Mouse (Mus musculus) forebrain, postnatal 0 days (tissue): ENCODE data around the gene Ier5l. TPM values are rescaled to one million over a fixed set of nuclear protein-coding genes. Genes with fewer than 3 reads are reported as not detected.

ENCODE experiments used
- ATAC-seq: fragments of 200-750 bp; cut with Nextera tagmentation; 2 replicates; pipeline ENCODE4 v1.8.0; 2017; ENCODE audit warnings: mild to moderate bottlenecking, moderate library complexity
- DNase-seq: peaks from one replicate; pipeline ENCODE4 v3.0.0-alpha.2; 2015
- H3K27ac ChIP-seq: fragments of 300-500 bp; sonication (generic); 2 replicates; pipeline ENCODE4 v1.5.1; 2014; ENCODE audit warnings: low read depth, mild to moderate bottlenecking, antibody characterized with exemption, low read length, moderate library complexity, mixed read lengths
- H3K27me3 ChIP-seq: fragments of 300-500 bp; sonication (generic); 2 replicates; pipeline ENCODE4 v1.6.1; 2014; ENCODE audit warnings: mild to moderate bottlenecking, low read length, mixed read lengths; ENCODE audit not compliant: insufficient read depth
- H3K36me3 ChIP-seq: fragments of 300-500 bp; sonication (generic); 2 replicates; pipeline ENCODE4 v1.6.1; 2014; ENCODE audit warnings: mild to moderate bottlenecking, moderate library complexity; ENCODE audit not compliant: insufficient read depth
- H3K4me1 ChIP-seq: fragments of 300-500 bp; sonication (generic); 2 replicates; pipeline ENCODE4 v1.6.1; 2014; ENCODE audit warnings: antibody characterized with exemption; ENCODE audit not compliant: insufficient read depth
- H3K4me2 ChIP-seq: fragments of 300-500 bp; sonication (generic); 2 replicates; pipeline ENCODE4 v1.6.1; 2014; ENCODE audit warnings: low read depth, mild to moderate bottlenecking, moderate library complexity
- H3K4me3 ChIP-seq: fragments of 300-500 bp; sonication (generic); 2 replicates; pipeline ENCODE4 v1.5.1; 2014; ENCODE audit warnings: low read depth, low read length, mixed read lengths
- H3K9ac ChIP-seq: fragments of 300-500 bp; sonication (generic); 2 replicates; pipeline ENCODE4 v1.6.1; 2014; ENCODE audit warnings: mild to moderate bottlenecking
- H3K9me3 ChIP-seq: fragments of 300-500 bp; sonication (generic); 2 replicates; pipeline ENCODE4 v1.6.1; 2016; ENCODE audit warnings: low read length
- CTCF ChIP-seq: sonication (generic); IDR thresholded peaks from 2 replicates; pipeline ENCODE4 v1.5.1; 2016; ENCODE audit warnings: antibody characterized with exemption, control low read depth, low read depth
- WGBS: fragments of 180-500 bp; shearing (Covaris S2); extraction: QIAGEN DNeasy Blood & Tissue Kit; methylation state at CpG from one replicate; pipeline ENCODE4 v1.1.7; 2014; 5-methylcytosine and 5-hydroxymethylcytosine counted together
- polyA plus RNA-seq: library from polyadenylated mRNA; unstranded; fragments of >200 nt; fragmentation: Nextera tagmentation; extraction: Ambion mirVana; gene quantifications from 2 replicates; pipeline ENCODE4 v1.2.1, GENCODE M21; 2015
- total RNA-seq: library from RNA; depleted of rRNA; stranded (reverse); fragments of >200 nt; gene quantifications from 2 replicates; pipeline ENCODE4 v1.2.3, GENCODE M21; 2014

The Ier5l gene
- total and polyA plus RNA-seq, 2 experiments from 2014 or later = 4.0 to 17.7 TPM

DNA sequence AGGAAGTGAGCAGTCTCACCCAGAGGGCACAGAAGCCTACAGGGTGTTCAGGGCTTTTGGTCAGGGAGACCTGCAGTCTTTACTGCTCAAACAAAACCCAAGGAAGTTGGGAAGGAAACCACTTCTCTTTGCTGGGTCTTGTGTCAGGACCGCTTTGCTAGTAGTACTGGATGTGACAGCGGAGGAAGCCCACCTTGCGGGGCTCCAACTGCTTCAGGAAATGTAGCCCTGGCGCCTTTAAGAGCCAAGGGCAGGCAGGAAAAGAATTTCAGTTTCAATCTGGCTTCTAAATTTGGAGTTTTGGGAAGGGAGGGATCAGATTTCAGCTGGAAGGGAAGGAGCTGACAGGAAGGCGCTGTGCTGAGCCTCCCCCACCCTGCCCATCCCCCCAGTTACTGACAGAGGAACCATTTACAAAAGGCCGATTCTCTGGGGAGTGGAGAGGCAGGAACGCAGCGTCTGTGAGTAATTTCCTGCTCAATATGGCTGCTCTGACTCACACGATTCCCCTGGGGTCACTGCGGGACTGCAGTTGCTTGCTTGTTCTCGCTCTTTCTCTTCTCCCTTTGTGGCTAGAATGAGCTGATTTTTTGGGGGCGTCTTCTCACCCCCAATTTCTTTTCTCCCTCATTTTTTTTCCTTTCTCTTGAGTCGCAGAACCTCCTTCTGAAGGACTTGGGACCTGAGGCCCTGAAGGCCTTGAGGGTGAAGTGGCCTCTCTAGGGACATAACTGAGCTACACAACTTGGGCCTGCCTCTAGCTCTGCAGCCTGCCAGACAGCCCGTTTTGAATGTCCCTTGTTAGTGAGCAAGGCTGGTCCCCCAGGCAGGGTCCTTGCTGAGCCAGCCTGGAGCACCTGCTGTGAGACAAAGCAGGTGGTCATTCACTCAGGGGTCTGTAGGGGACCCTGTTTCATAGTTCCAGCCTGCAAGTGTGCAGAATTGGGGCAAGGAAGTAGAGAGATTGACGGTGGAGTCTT, 32.2 kb downstream of the Ier5l start:
- WGBS = 6% methylated on average over 15 of the region's 15 CpGs
- Histone ChIP-seq H3K36me3 (peaks cover 66% of the 10 kb centered on the region), H3K9ac (peak overlapping the region; percentile 34), H3K4me1 (peaks cover 19% of the 10 kb centered on the region), H3K27ac (peak overlapping the region; percentile 90), H3K27me3 (no peaks in the 10 kb centered on the region), H3K9me3 (no peaks in the 10 kb centered on the region), H3K4me2 (peak overlapping the region; percentile 39), H3K4me3 (peak overlapping the region; percentile 11; the same call in 1 of the 2 replicates)
- DNase-seq (peak; percentile 89), ATAC-seq (peak; percentile 90)
- no peak for TF ChIP-seq CTCF

DNA sequence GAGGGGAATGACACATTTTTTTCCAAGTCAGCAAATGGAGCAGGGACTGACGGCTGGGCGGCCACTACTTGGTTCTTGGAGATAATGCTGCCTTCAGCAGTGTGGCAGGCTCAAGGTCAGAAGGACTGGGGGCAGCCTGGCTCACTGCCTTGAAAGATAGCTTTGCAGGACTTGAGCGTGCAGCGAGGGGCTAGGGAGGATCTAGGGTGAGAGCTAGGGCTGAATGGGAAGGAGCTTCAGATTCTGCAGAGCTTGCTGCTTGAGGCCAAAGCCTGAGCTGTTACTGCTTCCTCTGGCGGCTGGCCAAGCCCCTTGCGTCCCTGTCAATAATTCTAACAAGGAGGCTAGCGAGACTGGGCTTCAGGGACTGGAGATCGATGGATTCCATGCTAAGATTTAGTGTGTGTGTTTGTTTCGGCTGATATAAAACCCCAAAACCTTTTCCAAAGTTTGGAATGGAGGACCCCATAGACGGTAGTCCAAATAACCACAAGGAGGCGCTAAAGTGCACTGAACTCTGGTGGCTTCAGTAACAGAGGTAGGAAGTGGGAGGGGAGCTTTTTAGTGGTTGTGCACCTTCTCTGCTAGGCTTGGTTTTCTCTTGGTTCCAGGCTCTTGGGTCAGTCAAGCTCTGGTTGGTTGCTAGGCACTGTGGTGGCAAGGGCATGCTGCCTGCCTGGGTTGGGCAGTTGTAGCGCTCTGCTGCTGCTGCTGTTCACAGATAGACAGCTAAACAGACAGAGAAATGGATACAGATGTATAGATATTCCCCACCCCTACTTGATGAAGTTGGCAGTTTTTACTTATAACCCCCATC, 33.1 kb downstream of the Ier5l start:
- 15% methylated on average over 12 of the region's 12 CpGs for WGBS
- DNase-seq (peak; percentile 89), ATAC-seq (peak; percentile 71)
- TF ChIP-seq CTCF = peak; percentile 88
- Histone ChIP-seq H3K9ac (peak overlapping the region; percentile 34; the same call in 1 of the 2 replicates), H3K36me3 (peaks cover 58% of the 10 kb centered on the region), H3K9me3 (no peaks in the 10 kb centered on the region), H3K4me1 (peaks cover 19% of the 10 kb centered on the region), H3K27me3 (no peaks in the 10 kb centered on the region), H3K27ac (peak overlapping the region; percentile 90), H3K4me2 (peak overlapping the region; percentile 39; the same call in 1 of the 2 replicates), H3K4me3 (no peak overlapping the region)

DNA sequence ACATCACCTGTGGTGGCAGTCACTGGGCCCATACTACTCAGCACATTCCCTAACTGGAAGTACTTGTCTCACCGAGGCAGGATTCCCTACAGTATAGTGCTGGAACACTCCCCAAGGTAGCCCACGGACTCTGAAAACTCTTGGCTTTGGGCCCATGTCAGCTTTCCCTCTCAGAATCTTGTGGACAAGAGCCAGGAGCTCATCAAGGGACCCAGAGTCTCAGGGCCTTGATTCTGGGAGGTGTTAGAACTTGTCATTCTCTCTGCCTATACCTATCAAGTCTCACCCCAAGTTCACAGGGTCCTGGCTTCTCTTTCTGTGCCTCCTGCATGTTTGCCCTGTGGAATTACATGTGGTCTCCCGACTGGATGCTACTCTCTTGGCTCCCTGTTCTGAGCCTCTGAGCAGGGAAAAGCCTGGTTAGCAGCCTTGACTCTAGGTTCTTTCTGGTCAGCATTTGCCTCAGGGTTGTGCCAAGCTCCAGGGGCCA, 33.8 kb downstream of the Ier5l start:
- Histone ChIP-seq H3K27ac (peak overlapping the region; percentile 90; the same call in 1 of the 2 replicates), H3K4me3 (no peak overlapping the region), H3K9ac (no peak overlapping the region), H3K4me1 (peaks cover 19% of the 10 kb centered on the region), H3K27me3 (no peaks in the 10 kb centered on the region), H3K4me2 (no peak overlapping the region), H3K9me3 (no peaks in the 10 kb centered on the region), H3K36me3 (peaks cover 53% of the 10 kb centered on the region)
- WGBS = 35% methylated on average over 3 of the region's 3 CpGs
- DNase-seq = no peak
- no peak for ATAC-seq
- no peak for TF ChIP-seq CTCF

DNA sequence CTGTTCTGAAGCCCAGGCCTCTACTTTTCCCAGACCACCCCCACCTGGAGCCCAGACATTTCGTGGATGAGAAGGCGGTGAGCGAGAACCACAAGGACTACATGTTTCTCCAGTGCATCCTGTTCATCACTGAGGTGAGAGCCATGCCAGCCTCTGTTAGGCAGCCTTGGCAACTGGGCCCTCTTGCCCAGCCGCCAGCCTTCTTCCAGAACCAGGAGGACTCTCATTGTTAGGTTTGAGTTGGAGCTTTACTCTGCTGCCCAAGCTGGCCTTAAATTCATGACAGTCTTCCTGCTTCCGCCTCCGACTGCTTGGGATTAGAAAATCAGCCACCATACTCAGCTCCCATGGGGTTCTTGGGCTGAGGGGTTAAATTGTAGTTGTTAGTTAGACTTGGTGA, 34.4 kb downstream of the Ier5l start:
- no peak for TF ChIP-seq CTCF
- Histone ChIP-seq H3K9ac (no peak overlapping the region), H3K4me3 (no peak overlapping the region), H3K27me3 (no peaks in the 10 kb centered on the region), H3K4me1 (peaks cover 19% of the 10 kb centered on the region), H3K27ac (no peak overlapping the region), H3K9me3 (no peaks in the 10 kb centered on the region), H3K4me2 (no peak overlapping the region), H3K36me3 (peaks cover 48% of the 10 kb centered on the region)
- no peak for DNase-seq
- WGBS = 90% methylated on average over 6 of the region's 6 CpGs
- ATAC-seq = no peak

DNA sequence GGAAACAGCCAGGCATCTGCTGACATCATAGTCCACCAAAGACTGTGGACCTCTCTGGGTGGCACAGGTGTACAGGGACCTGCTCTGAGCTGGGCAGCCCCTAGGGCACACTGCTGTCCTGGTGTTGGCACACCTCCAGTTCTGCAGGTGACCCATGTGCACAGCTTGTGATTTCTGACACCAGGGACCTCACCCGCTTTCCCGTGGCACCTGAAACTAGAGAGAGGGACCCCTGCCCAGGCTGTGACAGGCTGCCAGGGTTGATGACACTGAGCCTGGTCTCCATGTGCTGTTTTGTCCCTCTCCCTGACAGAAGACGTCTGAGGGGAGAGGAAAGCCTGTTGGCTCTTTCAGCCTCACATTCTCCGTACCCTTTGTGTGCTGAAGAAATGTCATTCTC, 36.2 kb downstream of the Ier5l start:
- ATAC-seq (no peak), DNase-seq (no peak)
- peaks cover 48% of the 10 kb centered on the region for H3K36me3 ChIP-seq
- H3K9me3 ChIP-seq = no peaks in the 10 kb centered on the region
- no peak overlapping the region for H3K4me3 ChIP-seq
- no peak overlapping the region for H3K27ac ChIP-seq
- 87% methylated on average over 4 of the region's 4 CpGs for WGBS
- H3K9ac ChIP-seq = no peak overlapping the region
- no peak overlapping the region for H3K4me2 ChIP-seq
- no peak for TF ChIP-seq CTCF
- H3K4me1 ChIP-seq = peaks cover 15% of the 10 kb centered on the region
- no peaks in the 10 kb centered on the region for H3K27me3 ChIP-seq

DNA sequence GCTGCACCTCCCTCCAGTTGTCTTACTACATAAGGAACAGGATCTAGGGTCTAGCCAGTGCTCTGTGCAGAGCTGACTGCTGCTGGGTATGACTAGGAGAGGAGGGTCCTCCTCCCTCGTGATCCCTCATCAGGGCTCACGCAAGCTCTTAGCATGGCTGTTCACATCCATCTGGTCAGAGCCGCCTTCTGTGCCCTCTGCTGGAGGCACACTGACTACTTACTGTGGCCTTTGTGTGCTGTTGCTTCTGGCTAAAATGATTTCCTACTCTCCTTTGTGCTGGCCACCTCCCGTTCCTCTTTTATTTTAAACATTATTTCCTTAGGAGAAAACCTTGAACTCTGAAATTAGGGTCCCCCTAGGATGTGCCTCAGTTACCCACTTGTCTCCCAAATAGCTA, 37.2 kb downstream of the Ier5l start:
- Histone ChIP-seq H3K4me2 (no peak overlapping the region), H3K4me1 (peaks cover 5% of the 10 kb centered on the region), H3K36me3 (peaks cover 56% of the 10 kb centered on the region), H3K4me3 (no peak overlapping the region), H3K9ac (no peak overlapping the region), H3K9me3 (no peaks in the 10 kb centered on the region), H3K27me3 (no peaks in the 10 kb centered on the region), H3K27ac (no peak overlapping the region)
- 82% methylated on average over 4 of the region's 4 CpGs for WGBS
- no peak for TF ChIP-seq CTCF
- ATAC-seq (no peak), DNase-seq (no peak)
